Mouse (Mus musculus) heart, postnatal 0 days (tissue): ENCODE data around the gene Nebl.

Experiments used
- CTCF ChIP-seq: IDR thresholded peaks from 2 replicates; pipeline ENCODE4 v1.5.1; 2016; ENCODE audit warnings: antibody characterized with exemption, control low read depth, low read depth
- EP300 ChIP-seq: IDR thresholded peaks from 2 replicates; pipeline ENCODE4 v1.6.1; 2016; ENCODE audit warnings: antibody characterized with exemption, low read depth

DNA sequence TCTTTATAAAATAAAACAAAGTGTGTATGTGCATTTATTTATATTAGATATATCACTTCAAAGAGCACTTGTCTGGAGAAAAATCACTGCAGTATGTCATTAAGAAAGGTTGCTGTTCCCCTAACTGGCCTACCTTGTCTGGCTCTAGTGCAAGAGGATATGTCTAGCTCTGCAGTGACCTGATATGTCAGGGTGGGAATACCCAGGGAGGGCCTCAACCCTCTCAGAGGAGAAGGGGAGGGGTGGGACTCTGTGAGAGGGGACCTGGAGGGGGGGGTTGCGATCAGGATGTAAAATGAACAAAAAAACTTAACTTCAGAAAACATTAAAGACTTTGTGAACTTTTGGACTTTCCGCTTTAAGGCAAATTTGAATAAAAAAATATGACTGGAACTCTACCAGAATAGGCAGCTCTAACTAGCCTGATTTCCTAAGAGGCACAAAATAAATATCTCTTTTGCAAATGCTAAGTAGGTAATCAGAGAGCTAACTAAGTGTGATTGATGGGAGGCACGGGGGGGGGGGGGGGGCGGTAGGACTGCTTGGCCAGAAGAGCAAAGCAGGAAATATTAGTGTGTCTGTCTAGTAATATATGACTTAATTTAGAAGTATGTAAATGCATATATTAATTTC lies 325.2 kb downstream of the Nebl start:
- TF ChIP-seq CTCF (no peak), EP300 (no peak)
